Mouse (Mus musculus) erythroblast, embryonic 14.5 days (primary cell): ENCODE measurements around the gene Zbtb40.

Experiments
- GATA1 ChIP-seq: IDR thresholded peaks from 2 replicates; pipeline ENCODE4 v1.6.1; 2012; ENCODE audit warnings: low read length, inconsistent platforms, mixed read lengths
- TAL1 ChIP-seq: IDR thresholded peaks from 3 replicates; pipeline ENCODE4 v1.6.1; 2012; ENCODE audit warnings: low read length, inconsistent platforms, mixed read lengths

DNA sequence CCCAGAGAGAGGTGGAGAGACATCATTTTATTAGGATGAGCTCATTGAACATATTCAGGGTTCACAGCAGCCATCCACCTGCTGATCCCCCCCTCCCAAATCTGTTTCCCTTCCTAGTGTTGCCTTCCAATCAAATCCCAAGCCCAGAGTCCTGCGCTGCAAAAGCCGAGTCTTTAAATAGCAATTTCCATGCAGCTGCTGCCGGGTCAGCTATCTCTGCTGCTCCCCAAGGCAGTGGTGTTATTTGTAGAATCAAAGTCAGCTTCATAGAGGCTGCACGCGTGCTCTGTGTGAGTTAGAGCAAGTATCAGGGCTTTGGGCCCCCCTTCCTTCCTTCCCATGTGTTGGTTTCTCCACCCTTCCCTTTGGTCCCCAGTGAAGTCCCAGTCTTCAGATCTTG lies 5.2 kb upstream of the Zbtb40 start:
- TF ChIP-seq GATA1 (no peak), TAL1 (no peak)
